Mouse (Mus musculus) heart, embryonic 11.5 days (tissue): ENCODE measurements around the gene Mal. TPM values are rescaled to one million over a fixed set of nuclear protein-coding genes. Genes with fewer than 3 reads are reported as not detected.

Experiments used
- ATAC-seq: fragments of 200-750 bp; cut with Nextera tagmentation; replicated peaks from 2 replicates; pipeline ENCODE4 v1.8.0; 2017; ENCODE audit warnings: moderate library complexity; ENCODE audit not compliant: insufficient number of reproducible peaks, low FRiP score, low TSS enrichment
- H3K27ac ChIP-seq: fragments of 300-500 bp; sonication (generic); 2 replicates; pipeline ENCODE4 v1.5.1; 2014; ENCODE audit warnings: mild to moderate bottlenecking, low read depth, low read length
- H3K27me3 ChIP-seq: fragments of 300-500 bp; sonication (generic); 2 replicates; pipeline ENCODE4 v1.6.1; 2014; ENCODE audit warnings: mild to moderate bottlenecking, low read length, mixed read lengths; ENCODE audit not compliant: control insufficient read depth, insufficient read depth
- H3K36me3 ChIP-seq: fragments of 300-500 bp; sonication (generic); 2 replicates; pipeline ENCODE4 v1.6.1; 2014; ENCODE audit warnings: mild to moderate bottlenecking, low read length, moderate library complexity, mixed read lengths; ENCODE audit not compliant: control insufficient read depth, insufficient read depth
- H3K4me1 ChIP-seq: fragments of 300-500 bp; sonication (generic); 2 replicates; pipeline ENCODE4 v1.6.1; 2014; ENCODE audit warnings: low read length; ENCODE audit not compliant: control insufficient read depth, insufficient read depth
- H3K4me2 ChIP-seq: fragments of 300-500 bp; sonication (generic); 2 replicates; pipeline ENCODE4 v1.6.1; 2014; ENCODE audit warnings: mild to moderate bottlenecking, moderate library complexity
- H3K4me3 ChIP-seq: fragments of 300-500 bp; sonication (generic); 2 replicates; pipeline ENCODE4 v1.5.1; 2014; ENCODE audit warnings: low read depth, low read length
- H3K9ac ChIP-seq: fragments of 300-500 bp; sonication (generic); 2 replicates; pipeline ENCODE4 v1.6.1; 2014; ENCODE audit warnings: mild to moderate bottlenecking, low read depth, low read length, moderate library complexity
- H3K9me3 ChIP-seq: fragments of 300-500 bp; sonication (generic); replicated peaks from 2 replicates; pipeline ENCODE4 v1.6.1; 2016; ENCODE audit warnings: low read length; ENCODE audit not compliant: control insufficient read depth
- WGBS: fragments of 180-500 bp; shearing (Covaris S2); extraction: QIAGEN DNeasy Blood & Tissue Kit; methylation state at CpG from one replicate; pipeline ENCODE4 v1.1.7; 2014; ENCODE audit not compliant: insufficient replicate concordance; 5-methylcytosine and 5-hydroxymethylcytosine counted together
- polyA plus RNA-seq: library from polyadenylated mRNA; unstranded; fragments of >200 nt; fragmentation: Nextera tagmentation; extraction: Ambion mirVana; gene quantifications from 2 replicates; pipeline ENCODE4 v1.2.1, GENCODE M21; 2014

The Mal gene
- polyA plus RNA-seq, result 1.2 and 1.8 TPM in 2 replicates

- Histone ChIP-seq H3K27me3 (peaks cover 59% of the 10 kb centered on the region), H3K9me3 (no peaks in the 10 kb centered on the region), H3K4me1 (0 out of 2 replicates have a peak, but pooled peaks cover 4% of the 10 kb centered on the region), H3K4me3 (peak within 1 kb of the TSS; percentile 56), H3K36me3 (no peaks in the 10 kb centered on the region), H3K4me2 (peak within 1 kb of the TSS; percentile 94), H3K9ac (peak within 1 kb of the TSS; percentile 61; the same call in 1 of the 2 replicates), H3K27ac (no peak within 1 kb of the TSS)
- under 1% methylated on average over 43 of the region's 43 CpGs for WGBS
- ATAC-seq, result 0 out of 2 replicates have a peak, but pooled peaks have one; percentile 18
Measured at GRCm38 (mm10) chr2:127656086-127656720, at the start of gene Mal. Gene Mal (minus strand): TSS chr2:127656695.

- Histone ChIP-seq H3K36me3 (no peaks in the 10 kb centered on the region), H3K27ac (no peak overlapping the region), H3K4me2 (no peak overlapping the region), H3K4me3 (no peak overlapping the region), H3K9me3 (no peaks in the 10 kb centered on the region), H3K9ac (no peak overlapping the region), H3K4me1 (no peaks in the 10 kb centered on the region), H3K27me3 (no peaks in the 10 kb centered on the region)
- ATAC-seq, result no peak
- 79% methylated on average over 6 of the region's 6 CpGs for WGBS
Measured at GRCm38 (mm10) chr2:127705267-127705666, 48.8 kb upstream of the Mal start.

- ATAC-seq, result no peak
- Histone ChIP-seq H3K9ac (no peak overlapping the region), H3K27ac (no peak overlapping the region), H3K36me3 (no peaks in the 10 kb centered on the region), H3K4me2 (no peak overlapping the region), H3K4me1 (no peaks in the 10 kb centered on the region), H3K4me3 (no peak overlapping the region), H3K9me3 (no peaks in the 10 kb centered on the region), H3K27me3 (no peaks in the 10 kb centered on the region; the same call in 1 of the 2 replicates)
- WGBS, result 82% methylated on average over 4 of the region's 4 CpGs
Measured at GRCm38 (mm10) chr2:127689239-127689638, 32.7 kb upstream of the Mal start.

- no peak for ATAC-seq
- Histone ChIP-seq H3K9me3 (no peaks in the 10 kb centered on the region), H3K4me2 (no peak overlapping the region), H3K27ac (no peak overlapping the region), H3K9ac (no peak overlapping the region), H3K27me3 (no peaks in the 10 kb centered on the region; the same call in 1 of the 2 replicates), H3K4me1 (no peaks in the 10 kb centered on the region), H3K36me3 (no peaks in the 10 kb centered on the region), H3K4me3 (no peak overlapping the region)
- 38% methylated on average over 12 of the region's 12 CpGs for WGBS
Measured at GRCm38 (mm10) chr2:127683687-127684331, 27.3 kb upstream of the Mal start.

GRCm38 (mm10) chr2:127667843-127668506 lies 11.5 kb upstream of the Mal start:
- WGBS, result 11% methylated on average over 2 of the region's 2 CpGs
- Histone ChIP-seq H3K4me1 (no peaks in the 10 kb centered on the region), H3K36me3 (no peaks in the 10 kb centered on the region), H3K4me2 (no peak overlapping the region), H3K9ac (no peak overlapping the region), H3K27ac (no peak overlapping the region), H3K4me3 (no peak overlapping the region), H3K27me3 (no peaks in the 10 kb centered on the region), H3K9me3 (no peaks in the 10 kb centered on the region)
- ATAC-seq, result no peak

- Histone ChIP-seq H3K27me3 (no peaks in the 10 kb centered on the region), H3K27ac (no peak overlapping the region), H3K4me2 (no peak overlapping the region), H3K4me1 (no peaks in the 10 kb centered on the region), H3K9ac (no peak overlapping the region), H3K4me3 (no peak overlapping the region), H3K36me3 (no peaks in the 10 kb centered on the region), H3K9me3 (no peaks in the 10 kb centered on the region)
- no peak for ATAC-seq
Measured at GRCm38 (mm10) chr2:127667015-127667414, 10.5 kb upstream of the Mal start.

- no peaks in the 10 kb centered on the region for H3K9me3 ChIP-seq
- peaks cover 5% of the 10 kb centered on the region for H3K27me3 ChIP-seq
- H3K4me3 ChIP-seq, result no peak overlapping the region
- H3K4me1 ChIP-seq, result no peaks in the 10 kb centered on the region
- no peak for ATAC-seq
- WGBS, result 29% methylated on average over 2 of the region's 2 CpGs
- no peaks in the 10 kb centered on the region for H3K36me3 ChIP-seq
- no peak overlapping the region for H3K9ac ChIP-seq
- H3K4me2 ChIP-seq, result no peak overlapping the region
- no peak overlapping the region for H3K27ac ChIP-seq
Measured at GRCm38 (mm10) chr2:127662708-127663107, 6.2 kb upstream of the Mal start.

- 9% methylated on average over 9 of the region's 9 CpGs for WGBS
- Histone ChIP-seq H3K4me1 (0 out of 2 replicates have a peak, but pooled peaks cover 4% of the 10 kb centered on the region), H3K4me2 (peak overlapping the region; percentile 94), H3K27ac (no peak overlapping the region), H3K9ac (no peak overlapping the region), H3K4me3 (peak overlapping the region; percentile 56), H3K36me3 (no peaks in the 10 kb centered on the region), H3K9me3 (no peaks in the 10 kb centered on the region), H3K27me3 (peaks cover 56% of the 10 kb centered on the region)
- no peak for ATAC-seq
Measured at GRCm38 (mm10) chr2:127655419-127655818, 1.1 kb downstream of the Mal start.
